Mouse (Mus musculus) cerebellum, adult 8-10 months (tissue): ENCODE results near the gene Enc1.

Source experiments
- DNase-seq: peaks from one replicate; pipeline ENCODE4 v3.0.0; 2022

Gene Enc1

GRCm38 (mm10) chr13:97292451-97293245 lies 51.7 kb downstream of the Enc1 start:
- DNase-seq: no peak

- DNase-seq: no peak
These were observed 54.4 kb downstream of the Enc1 start for GRCm38 (mm10) chr13:97295101-97295852.

- DNase-seq: no peak
These were observed 54.9 kb downstream of the Enc1 start for GRCm38 (mm10) chr13:97295853-97296219.

GRCm38 (mm10) chr13:97296281-97296680 lies 55.4 kb downstream of the Enc1 start:
- no peak for DNase-seq

GRCm38 (mm10) chr13:97296757-97297156 lies 55.9 kb downstream of the Enc1 start:
- DNase-seq: no peak

- DNase-seq: no peak
These were observed 56.6 kb downstream of the Enc1 start for GRCm38 (mm10) chr13:97297418-97298050.

- no peak for DNase-seq
These were observed 58.0 kb downstream of the Enc1 start for GRCm38 (mm10) chr13:97298896-97299295.

- DNase-seq: no peak
These were observed 59.3 kb downstream of the Enc1 start for GRCm38 (mm10) chr13:97299877-97300873.
